Mouse (Mus musculus) lung, embryonic 14.5 days (tissue): ENCODE measurements at regions not wholly inside any gene's neighbourhood (a gene's known extent, or its start where the extent isn't known, plus 50 kb on each side); places are given as distances from the start of the nearest gene placed in this dataset.

Experiments
- ATAC-seq: fragments of 200-750 bp; cut with Nextera tagmentation; 2 replicates; pipeline ENCODE4 v1.8.0; 2017; ENCODE audit warnings: mild to moderate bottlenecking, moderate TSS enrichment, moderate library complexity; ENCODE audit not compliant: insufficient read depth
- DNase-seq: peaks from one replicate; pipeline ENCODE4 v3.0.0-alpha.2; 2015
- H3K27ac ChIP-seq: fragments of 300-500 bp; sonication (generic); 2 replicates; pipeline ENCODE4 v1.5.1; 2014; ENCODE audit warnings: low read depth, mild to moderate bottlenecking, moderate library complexity
- H3K27me3 ChIP-seq: fragments of 300-500 bp; sonication (generic); 2 replicates; pipeline ENCODE4 v1.6.1; 2014; ENCODE audit warnings: low read length, control low read depth; ENCODE audit not compliant: insufficient read depth
- H3K36me3 ChIP-seq: fragments of 300-500 bp; sonication (generic); 2 replicates; pipeline ENCODE4 v1.6.1; 2014; ENCODE audit warnings: control low read depth; ENCODE audit not compliant: insufficient read depth
- H3K4me1 ChIP-seq: fragments of 300-500 bp; sonication (generic); 2 replicates; pipeline ENCODE4 v1.6.1; 2014; ENCODE audit warnings: antibody characterized with exemption, control low read depth; ENCODE audit not compliant: insufficient read depth
- H3K4me2 ChIP-seq: fragments of 300-500 bp; sonication (generic); 2 replicates; pipeline ENCODE4 v1.6.1; 2014; ENCODE audit warnings: mild to moderate bottlenecking
- H3K4me3 ChIP-seq: fragments of 300-500 bp; sonication (generic); 2 replicates; pipeline ENCODE4 v1.5.1; 2014; ENCODE audit warnings: low read depth, low read length
- H3K9ac ChIP-seq: fragments of 300-500 bp; sonication (generic); 2 replicates; pipeline ENCODE4 v1.6.1; 2014
- H3K9me3 ChIP-seq: fragments of 300-500 bp; sonication (generic); 2 replicates; pipeline ENCODE4 v1.6.1; 2016; ENCODE audit warnings: low read depth, low read length, control low read depth
- CTCF ChIP-seq: IDR thresholded peaks from 2 replicates; pipeline ENCODE4 v1.5.1; 2016; ENCODE audit warnings: antibody characterized with exemption, low read depth
- WGBS: fragments of 180-500 bp; shearing (Covaris S2); extraction: QIAGEN DNeasy Blood & Tissue Kit; methylation state at CpG from one replicate; pipeline ENCODE4 v1.1.7; 2014; 5-methylcytosine and 5-hydroxymethylcytosine counted together

- DNase-seq (no peak), ATAC-seq (no peak)
- Histone ChIP-seq H3K27ac (no peak overlapping the region), H3K4me1 (peaks cover 10% of the 10 kb centered on the region; the same call in 1 of the 2 replicates), H3K27me3 (no peaks in the 10 kb centered on the region), H3K4me2 (no peak overlapping the region), H3K9me3 (no peaks in the 10 kb centered on the region), H3K4me3 (no peak overlapping the region), H3K36me3 (no peaks in the 10 kb centered on the region), H3K9ac (no peak overlapping the region)
- TF ChIP-seq CTCF, result no peak
- 37% methylated on average over 1 of the region's 1 CpGs for WGBS
Observed at GRCm38 (mm10) chr15:62116184-62116583, 1193.4 kb upstream of the A1bg start.

- Histone ChIP-seq H3K4me1 (peaks cover 10% of the 10 kb centered on the region; the same call in 1 of the 2 replicates), H3K4me3 (no peak overlapping the region), H3K9ac (no peak overlapping the region), H3K4me2 (no peak overlapping the region), H3K27me3 (no peaks in the 10 kb centered on the region), H3K36me3 (no peaks in the 10 kb centered on the region), H3K27ac (no peak overlapping the region), H3K9me3 (no peaks in the 10 kb centered on the region)
- ATAC-seq, result no peak
- 41% methylated on average over 4 of the region's 4 CpGs for WGBS
- TF ChIP-seq CTCF, result no peak
- no peak for DNase-seq
Observed at GRCm38 (mm10) chr15:62114815-62115214, 1192.0 kb upstream of the A1bg start.

DNA sequence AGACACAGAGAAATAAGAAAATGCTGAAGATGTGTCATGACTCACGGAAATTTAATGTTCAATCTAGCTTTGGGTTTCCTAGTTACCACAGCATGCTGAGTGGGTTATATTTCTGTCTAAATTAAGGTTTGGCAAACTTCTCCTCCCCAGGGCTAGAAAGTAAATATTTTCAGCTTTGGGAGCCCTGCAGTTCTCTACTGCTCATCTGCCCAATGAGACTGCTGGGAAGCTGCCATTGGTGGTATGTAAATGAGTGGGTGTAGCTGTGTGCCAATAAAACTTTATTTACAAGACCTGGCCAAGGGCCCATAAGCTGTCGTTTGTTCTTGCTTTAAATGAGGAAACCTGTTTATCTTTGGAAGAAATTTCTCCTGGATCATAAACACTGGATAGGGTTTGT, 1189.3 kb upstream of the A1bg start:
- no peak overlapping the region for H3K4me2 ChIP-seq
- TF ChIP-seq CTCF, result no peak
- no peaks in the 10 kb centered on the region for H3K36me3 ChIP-seq
- no peak overlapping the region for H3K4me3 ChIP-seq
- WGBS, result 61% methylated on average over 2 of the region's 2 CpGs
- DNase-seq (peak; percentile 58), ATAC-seq (no peak)
- peaks cover 12% of the 10 kb centered on the region for H3K4me1 ChIP-seq
- H3K27ac ChIP-seq, result no peak overlapping the region
- H3K9ac ChIP-seq, result no peak overlapping the region
- H3K27me3 ChIP-seq, result no peaks in the 10 kb centered on the region
- H3K9me3 ChIP-seq, result no peaks in the 10 kb centered on the region

- no peaks in the 10 kb centered on the region for H3K27me3 ChIP-seq
- no peak for ATAC-seq
- no peak overlapping the region for H3K27ac ChIP-seq
- H3K4me3 ChIP-seq, result no peak overlapping the region
- DNase-seq, result no peak
- no peak overlapping the region for H3K4me2 ChIP-seq
- H3K9ac ChIP-seq, result no peak overlapping the region
- peaks cover 19% of the 10 kb centered on the region for H3K4me1 ChIP-seq
- no peaks in the 10 kb centered on the region for H3K9me3 ChIP-seq
- no peak for TF ChIP-seq CTCF
- H3K36me3 ChIP-seq, result no peaks in the 10 kb centered on the region
- 71% methylated on average over 3 of the region's 3 CpGs for WGBS
Observed at GRCm38 (mm10) chr15:62107976-62108375, 1185.2 kb upstream of the A1bg start.

DNA sequence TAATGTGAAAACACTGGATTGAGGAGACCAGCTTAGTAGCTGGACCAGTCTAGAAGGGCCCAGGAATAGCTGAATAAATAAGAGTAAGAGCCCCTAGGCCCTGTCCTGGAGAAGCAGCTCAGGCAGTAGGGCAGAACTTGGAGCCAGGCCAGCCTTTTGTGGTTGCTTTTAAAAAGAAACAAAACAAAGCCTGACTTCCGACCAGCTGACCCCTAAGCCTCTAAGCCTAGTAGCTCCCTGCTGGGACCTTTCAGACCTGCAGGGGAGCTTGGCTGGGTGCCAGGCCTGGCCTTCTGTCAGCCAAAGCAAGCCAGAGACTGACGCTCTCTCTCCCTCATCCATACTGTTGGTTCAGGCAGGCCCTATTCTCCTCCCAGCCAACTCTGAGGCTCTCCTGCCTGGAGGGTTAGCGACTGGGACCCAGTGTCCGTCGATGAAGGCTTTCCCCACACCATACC, 1183.7 kb upstream of the A1bg start:
- DNase-seq (peak; percentile 96), ATAC-seq (peak; percentile 87)
- no peaks in the 10 kb centered on the region for H3K36me3 ChIP-seq
- H3K4me1 ChIP-seq, result peaks cover 19% of the 10 kb centered on the region
- no peak overlapping the region for H3K4me3 ChIP-seq
- H3K27me3 ChIP-seq, result no peaks in the 10 kb centered on the region
- peak overlapping the region; percentile 66 for H3K27ac ChIP-seq
- TF ChIP-seq CTCF, result peak; percentile 58
- H3K4me2 ChIP-seq, result no peak overlapping the region
- 4% methylated on average over 5 of the region's 5 CpGs for WGBS
- H3K9ac ChIP-seq, result no peak overlapping the region
- H3K9me3 ChIP-seq, result no peaks in the 10 kb centered on the region

- no peaks in the 10 kb centered on the region for H3K36me3 ChIP-seq
- no peaks in the 10 kb centered on the region for H3K27me3 ChIP-seq
- H3K9ac ChIP-seq, result no peak overlapping the region
- no peak overlapping the region for H3K27ac ChIP-seq
- no peak for ATAC-seq
- 52% methylated on average over 9 of the region's 9 CpGs for WGBS
- no peak overlapping the region for H3K4me2 ChIP-seq
- H3K4me3 ChIP-seq, result no peak overlapping the region
- no peak for TF ChIP-seq CTCF
- no peak for DNase-seq
- no peaks in the 10 kb centered on the region for H3K9me3 ChIP-seq
- peaks cover 19% of the 10 kb centered on the region for H3K4me1 ChIP-seq
Observed at GRCm38 (mm10) chr15:62105483-62105882, 1182.7 kb upstream of the A1bg start.

GRCm38 (mm10) chr15:62104653-62105052, 1181.8 kb upstream of the A1bg start:
- Histone ChIP-seq H3K9ac (no peak overlapping the region), H3K4me3 (no peak overlapping the region), H3K4me1 (peaks cover 19% of the 10 kb centered on the region), H3K27me3 (no peaks in the 10 kb centered on the region), H3K27ac (no peak overlapping the region), H3K36me3 (no peaks in the 10 kb centered on the region), H3K4me2 (no peak overlapping the region), H3K9me3 (no peaks in the 10 kb centered on the region)
- DNase-seq, result peak; percentile 71
- no peak for ATAC-seq
- TF ChIP-seq CTCF, result no peak
- 31% methylated on average over 7 of the region's 7 CpGs for WGBS

GRCm38 (mm10) chr15:62099683-62100082, 1176.9 kb upstream of the A1bg start:
- H3K9ac ChIP-seq, result no peak overlapping the region
- no peak overlapping the region for H3K27ac ChIP-seq
- WGBS, result 78% methylated on average over 6 of the region's 6 CpGs
- H3K36me3 ChIP-seq, result no peaks in the 10 kb centered on the region
- peaks cover 3% of the 10 kb centered on the region for H3K4me1 ChIP-seq
- H3K27me3 ChIP-seq, result no peaks in the 10 kb centered on the region
- no peak for DNase-seq
- H3K9me3 ChIP-seq, result no peaks in the 10 kb centered on the region
- no peak overlapping the region for H3K4me3 ChIP-seq
- ATAC-seq, result no peak
- no peak for TF ChIP-seq CTCF
- no peak overlapping the region for H3K4me2 ChIP-seq
